Mouse (Mus musculus) cerebellum, adult 18-20 months (tissue): ENCODE measurements around the gene She.
"Not testable (repeated sequence)": the region's sequence is repeated elsewhere in the genome, so short reads cannot be mapped to it uniquely, and the experiment has no call there.

Source experiments
- DNase-seq, 2 experiments: peaks; one replicate each; pipeline ENCODE4 v3.0.0; 2021

She gene

DNA sequence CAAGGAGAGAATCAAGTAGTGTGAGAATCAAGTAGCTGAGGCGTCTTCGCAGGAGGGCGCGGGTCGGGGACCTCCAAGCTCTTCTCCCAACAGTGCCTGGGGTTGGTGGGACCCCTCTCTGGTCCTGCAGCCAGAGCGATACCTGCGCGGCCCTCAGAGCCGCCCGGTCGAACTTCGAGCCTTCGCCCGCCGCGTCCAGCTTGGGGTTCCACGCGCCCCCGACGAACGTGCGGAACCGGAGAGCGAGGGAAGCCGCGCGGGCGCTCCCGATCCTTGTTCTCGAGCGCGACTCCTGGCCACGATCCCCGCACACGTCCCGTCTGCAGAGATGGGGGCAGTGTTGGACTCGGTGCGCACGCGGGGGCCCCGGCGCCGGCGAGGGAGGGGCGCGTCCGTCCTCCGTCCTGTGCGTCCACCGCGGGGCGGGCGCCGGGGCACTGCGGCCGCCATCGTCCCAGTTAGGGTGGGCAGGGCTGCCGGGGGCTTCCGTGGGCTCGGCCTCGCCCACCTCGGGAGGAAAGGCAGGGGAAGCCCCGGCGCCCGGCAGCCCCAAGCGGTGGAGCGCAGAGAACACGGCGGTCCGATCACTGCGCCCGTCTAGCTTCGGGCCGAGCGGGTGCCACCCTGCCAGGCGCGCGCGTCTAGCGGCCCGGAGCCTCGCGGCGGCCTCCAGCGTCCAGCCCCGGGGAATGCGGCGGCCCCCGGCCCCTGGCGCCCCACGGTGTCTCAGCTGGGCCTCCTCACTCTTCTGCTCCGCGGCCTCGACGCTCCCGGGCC, at the start of gene She:
She (plus strand) TSS at position 556 of the 777 bp plus-strand sequence.
- DNase-seq: no peak

DNA sequence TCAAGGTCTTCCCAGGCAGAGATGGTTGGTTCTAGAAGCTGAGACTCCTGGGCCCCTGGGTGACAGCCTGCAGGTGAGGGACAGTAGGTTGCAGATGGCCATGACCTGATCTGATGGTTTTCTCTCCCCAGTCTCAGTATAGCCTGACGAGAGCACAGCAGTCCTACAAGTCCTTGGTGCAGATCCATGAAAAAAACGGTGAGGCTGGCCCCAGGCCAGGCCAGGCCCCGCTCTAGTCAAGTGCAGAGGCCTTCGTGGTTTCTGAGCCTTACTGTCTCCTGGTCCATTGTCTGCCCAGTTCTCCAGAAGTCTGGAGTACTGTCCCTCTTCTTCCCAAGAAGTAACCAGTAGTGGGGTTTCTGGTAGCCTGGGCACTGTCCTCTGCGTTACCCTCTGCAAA, 49.5 kb upstream of the She start:
- no peak for DNase-seq

DNA sequence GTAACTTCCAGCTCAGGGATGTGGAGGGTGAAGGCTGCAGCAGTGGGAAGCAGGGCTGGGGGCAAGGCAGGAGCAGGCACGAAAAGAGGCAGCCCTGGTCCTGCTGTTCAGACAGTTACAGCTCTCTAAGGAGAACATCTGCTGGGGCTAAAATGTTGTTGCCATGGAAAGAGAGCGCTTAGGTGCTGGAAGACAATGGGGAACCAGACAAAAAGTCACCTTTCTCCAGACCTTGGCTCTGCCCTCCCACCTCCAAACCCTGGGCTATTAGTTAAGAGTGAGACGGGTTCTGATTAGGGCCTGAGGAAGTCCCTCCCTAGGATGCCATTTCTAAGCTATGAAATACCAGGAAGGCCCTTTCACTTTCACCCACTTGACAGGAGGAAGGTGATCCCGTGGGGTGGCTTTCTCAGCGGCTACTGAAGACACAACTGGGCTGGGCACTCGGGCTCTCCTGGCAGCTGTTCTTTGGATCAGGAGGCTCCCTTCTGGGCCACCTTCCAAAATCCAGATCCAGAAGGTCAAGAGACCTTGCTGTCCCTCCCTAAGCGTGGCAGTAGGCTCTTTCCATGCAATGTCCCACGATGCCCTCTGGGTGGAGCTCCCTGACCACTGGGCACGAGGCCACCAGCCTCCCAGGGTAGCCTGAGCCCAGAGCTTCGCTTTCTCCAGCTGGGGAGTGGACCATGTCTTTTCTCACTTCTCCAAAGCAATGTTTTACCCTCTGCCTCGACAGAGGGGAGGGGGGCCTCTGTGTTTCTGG, 46.0 kb upstream of the She start:
- DNase-seq: peak; percentile 71 to 76

- no peak for DNase-seq
Observed at GRCm38 (mm10) chr3:89786275-89786674, 44.9 kb upstream of the She start.

GRCm38 (mm10) chr3:89788680-89789352, 42.4 kb upstream of the She start:
- no peak for DNase-seq

DNA sequence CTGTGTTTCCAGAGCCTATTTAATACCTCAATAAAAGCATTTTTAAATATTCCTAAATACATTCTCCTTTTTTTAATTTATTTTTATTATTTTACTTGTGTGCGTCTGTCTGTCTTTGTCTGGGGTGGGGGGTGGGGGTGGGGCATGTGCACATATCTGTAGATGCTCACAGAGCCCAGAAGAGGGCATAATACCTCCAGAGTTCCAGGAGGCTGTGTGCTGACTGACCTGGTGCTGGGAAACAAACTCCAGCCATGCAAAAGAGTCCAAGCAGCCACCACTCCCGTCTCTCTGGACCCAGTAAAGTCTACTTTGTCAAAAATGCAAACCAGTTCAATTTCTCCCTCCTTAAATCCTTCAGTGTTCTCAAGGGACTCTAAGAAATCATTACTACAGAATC, 36.6 kb upstream of the She start:
- no peak for DNase-seq

- no peak for DNase-seq
Observed at GRCm38 (mm10) chr3:89795746-89796145, 35.4 kb upstream of the She start.

DNA sequence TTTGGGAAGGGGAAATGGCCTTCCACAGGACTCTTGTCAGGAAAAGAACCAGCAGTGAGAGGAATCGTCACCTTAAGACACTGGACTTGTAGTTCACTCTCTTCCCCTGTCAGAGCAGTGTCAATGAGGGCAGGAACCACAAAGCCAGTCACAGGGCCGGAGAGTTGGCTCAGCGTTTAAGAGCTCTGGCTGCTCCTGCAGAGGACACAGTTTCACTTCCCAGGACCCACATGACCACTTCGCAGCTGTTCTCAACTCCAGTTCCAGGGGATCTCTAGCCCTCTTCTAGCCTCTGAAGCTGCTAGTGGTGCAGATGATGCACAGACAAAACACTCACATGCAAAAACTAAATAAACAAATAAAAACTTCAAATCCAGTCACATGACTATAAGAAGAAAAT, 34.8 kb upstream of the She start:
- DNase-seq: no peak

- DNase-seq: no peak
Observed at GRCm38 (mm10) chr3:89798518-89798917, 32.7 kb upstream of the She start.

DNA sequence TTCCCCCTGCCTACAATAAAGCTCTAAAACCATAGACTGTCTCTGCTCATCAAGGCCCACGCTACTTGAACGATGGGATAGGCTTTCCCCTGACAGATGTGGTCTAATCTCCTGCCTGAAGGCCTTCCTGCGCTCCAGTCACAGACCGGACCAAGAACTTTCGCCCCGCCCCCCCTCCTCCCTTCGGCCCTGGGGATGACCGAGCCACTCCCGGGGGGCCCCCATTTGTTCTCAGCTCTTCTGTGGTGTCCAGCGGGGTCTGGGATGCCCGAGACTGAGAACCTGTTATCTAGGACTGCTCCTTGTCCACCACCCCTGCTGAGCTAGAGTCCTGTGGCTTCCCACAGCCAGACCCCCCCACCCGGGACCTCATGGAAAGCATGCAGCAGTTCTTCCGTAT, 31.7 kb upstream of the She start:
- no peak for DNase-seq

DNA sequence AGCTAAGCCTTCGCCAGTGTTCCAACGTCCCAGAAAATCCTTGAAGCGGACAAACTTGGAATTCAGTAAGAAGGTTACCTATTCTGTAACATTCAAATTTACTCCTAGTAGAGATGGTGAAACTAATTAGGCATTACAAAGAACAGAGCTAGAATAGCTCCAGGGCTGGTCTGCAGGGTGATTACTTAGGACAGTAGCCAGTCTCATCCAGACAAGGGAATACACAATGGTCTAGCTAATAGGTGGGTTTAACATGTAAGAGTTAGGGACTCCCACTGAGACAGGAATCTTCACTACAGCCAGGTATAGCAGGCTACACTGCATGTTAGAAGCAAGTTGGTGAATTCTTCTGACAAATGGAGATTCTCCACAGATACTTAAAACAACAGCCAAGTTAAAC, 31.1 kb upstream of the She start:
- DNase-seq: not testable (repeated sequence)

DNA sequence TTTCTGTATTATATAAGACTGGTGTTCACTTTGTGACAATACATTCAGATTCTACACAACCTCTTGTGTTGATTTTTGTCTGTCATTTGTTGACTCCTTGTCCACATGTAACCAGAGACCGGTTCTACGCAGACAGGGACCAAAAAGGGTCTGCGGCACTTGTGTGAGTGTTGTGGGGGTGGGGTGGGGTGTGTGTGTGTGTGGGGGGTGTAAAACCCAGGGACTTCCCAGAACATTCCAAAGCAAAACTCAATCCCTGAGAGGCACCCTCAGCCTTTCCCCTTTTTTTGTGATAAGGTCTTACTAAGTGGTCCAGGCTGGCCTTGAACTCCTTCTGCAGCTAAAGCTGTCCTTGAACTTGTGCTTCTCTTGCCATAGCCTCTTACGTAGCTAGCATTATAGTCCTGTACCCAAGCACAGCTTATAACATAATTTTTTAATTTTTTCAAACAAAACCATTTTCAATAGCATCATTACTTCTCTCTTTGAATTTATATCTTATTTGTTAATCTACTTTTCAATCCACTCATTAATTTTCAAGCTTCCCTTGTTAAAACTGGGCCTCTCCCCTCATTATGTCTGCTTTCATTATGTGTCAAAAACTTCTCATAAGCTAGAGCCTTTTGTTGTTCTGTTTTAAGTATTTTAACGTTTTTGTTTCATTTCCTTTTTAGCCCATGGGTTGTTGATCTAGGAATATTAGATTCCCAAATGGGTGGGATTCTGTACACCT, 30.2 kb upstream of the She start:
- DNase-seq: no peak

DNA sequence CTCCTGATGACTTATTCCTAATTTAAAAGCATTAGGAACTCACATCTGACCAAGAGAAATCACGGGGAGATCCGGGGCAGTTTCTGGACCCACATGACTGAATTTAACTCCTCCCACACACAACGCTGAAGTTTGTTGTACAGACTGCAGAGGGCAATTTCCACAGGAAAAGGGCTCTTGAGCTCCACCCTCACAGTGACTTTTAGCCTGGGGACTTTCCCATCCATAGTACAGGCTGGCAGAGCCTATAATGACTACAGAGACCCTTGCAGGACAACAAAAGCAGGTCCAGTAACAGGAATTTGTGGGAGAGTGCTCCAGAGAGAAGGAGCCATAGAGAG, 29.7 kb upstream of the She start:
- DNase-seq: no peak

GRCm38 (mm10) chr3:89802876-89803275, 28.3 kb upstream of the She start:
- DNase-seq: no peak

DNA sequence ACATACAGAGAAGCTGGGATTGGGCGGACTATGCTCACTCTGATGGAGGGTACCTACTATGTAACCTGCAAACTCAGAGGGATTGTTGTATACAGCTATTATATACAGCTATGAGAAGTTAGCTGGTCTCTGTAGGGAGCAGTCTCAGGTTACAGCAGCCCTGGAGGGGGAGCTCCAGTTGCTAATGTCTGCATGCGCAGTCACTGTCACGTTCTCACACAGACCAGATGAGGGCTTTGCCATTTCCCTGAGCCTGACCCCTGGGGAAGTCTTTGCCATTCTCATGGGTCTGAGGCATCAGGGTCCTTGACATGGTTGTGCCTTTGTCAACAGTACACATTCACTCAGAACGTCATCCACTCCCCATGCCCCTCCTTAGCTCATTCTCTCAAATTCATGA, 26.0 kb upstream of the She start:
- no peak for DNase-seq

GRCm38 (mm10) chr3:89806751-89807150, 24.4 kb upstream of the She start:
- no peak for DNase-seq

DNA sequence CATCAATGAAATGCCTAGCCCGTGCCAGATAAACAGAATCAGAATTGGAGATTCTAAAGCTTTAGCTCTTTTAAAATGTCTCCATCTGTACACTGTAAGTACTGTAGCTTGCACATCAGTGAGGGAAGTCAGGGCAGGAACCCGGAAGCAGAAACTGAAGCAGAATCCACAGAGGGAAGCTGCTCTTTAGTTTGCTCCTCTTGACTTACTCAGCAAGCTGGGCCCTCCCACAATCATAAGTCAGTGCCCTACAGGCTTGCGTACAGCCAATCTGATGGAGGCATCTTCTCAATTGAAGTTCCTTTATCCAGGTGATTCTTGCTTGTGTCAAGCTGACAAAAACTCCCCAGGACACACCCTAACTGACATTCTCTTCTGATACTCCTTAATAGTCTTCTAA, 24.0 kb upstream of the She start:
- no peak for DNase-seq

- no peak for DNase-seq
Observed at GRCm38 (mm10) chr3:89807881-89808280, 23.3 kb upstream of the She start.

GRCm38 (mm10) chr3:89808638-89809037, 22.5 kb upstream of the She start:
- no peak for DNase-seq

DNA sequence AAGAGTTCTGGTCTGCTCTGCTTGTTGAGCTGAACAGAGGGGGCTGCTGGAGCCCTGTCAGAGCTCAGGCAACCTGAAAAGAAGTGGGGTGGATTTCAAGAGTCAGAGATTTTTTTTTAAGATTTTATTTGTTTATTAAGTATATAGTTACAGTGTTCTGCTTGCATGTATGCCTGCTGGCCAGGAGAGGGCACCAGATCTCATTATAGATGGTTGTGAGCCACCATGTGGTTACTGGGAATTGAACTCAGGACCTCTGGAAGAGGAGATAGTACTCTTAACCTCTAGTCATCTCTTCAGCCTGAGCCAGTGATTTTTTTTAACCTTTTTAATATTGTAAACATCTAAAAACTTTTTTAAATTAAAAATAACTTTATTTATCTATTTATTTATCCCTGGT, 20.3 kb upstream of the She start:
- DNase-seq: no peak

DNA sequence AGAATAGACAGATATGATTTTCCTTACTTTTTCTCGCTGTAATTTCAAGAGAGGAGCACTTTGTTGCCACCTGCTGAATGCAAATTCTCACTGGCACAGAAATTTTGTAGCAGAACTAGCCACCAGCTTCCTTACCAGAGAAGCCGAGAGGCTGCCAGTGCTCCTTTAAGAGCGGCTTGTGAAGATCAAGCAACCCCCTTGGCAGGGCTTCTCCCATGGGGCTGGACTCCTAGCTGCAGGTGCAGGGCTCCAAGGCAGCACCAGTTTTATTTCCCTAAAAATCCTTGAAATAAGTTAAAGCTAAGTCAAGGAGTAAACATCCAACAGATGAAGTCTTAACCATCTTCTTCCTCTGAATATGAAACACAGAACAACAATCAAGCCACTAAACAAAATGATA, 19.0 kb upstream of the She start:
- no peak for DNase-seq

DNA sequence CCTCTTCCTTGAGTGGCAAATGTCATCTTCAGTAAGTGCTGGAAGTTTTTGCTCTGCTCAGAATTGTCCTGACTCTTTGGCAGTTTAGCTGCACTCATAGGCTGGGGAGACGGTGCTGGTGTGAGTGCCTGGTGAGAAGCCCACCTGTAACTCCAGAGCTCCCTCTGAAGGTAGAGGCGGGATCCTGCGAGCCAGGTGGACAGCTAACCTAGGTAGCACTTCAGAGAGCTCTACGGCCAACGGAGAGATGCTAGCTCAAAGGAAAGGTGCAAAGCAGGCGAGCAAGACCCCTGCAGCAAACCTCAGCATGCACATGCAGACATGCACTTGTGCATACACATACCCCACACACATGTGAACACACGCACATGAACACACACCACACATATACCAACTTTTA, 17.1 kb upstream of the She start:
- DNase-seq: no peak

DNA sequence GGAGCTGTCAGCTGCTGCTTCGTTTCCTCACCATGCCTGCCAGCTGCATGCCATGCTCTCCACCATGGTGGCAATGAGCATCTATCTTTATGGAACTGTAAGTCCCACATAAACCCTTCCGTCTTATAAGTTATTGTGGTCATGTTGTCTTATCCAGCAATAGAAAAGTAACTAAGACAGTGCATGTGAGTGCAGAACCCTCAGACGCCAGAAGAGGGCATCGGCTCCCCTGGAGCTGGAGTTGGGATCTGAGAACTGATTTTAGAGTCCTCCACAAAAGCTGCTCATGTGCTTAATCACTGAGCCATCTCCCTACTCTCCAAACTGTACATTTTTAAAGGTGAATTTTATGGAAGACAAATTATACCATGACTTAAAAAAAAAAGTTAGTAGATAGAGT, 14.1 kb upstream of the She start:
- peak; percentile 5 to 6 for DNase-seq
